Mouse (Mus musculus): ENCODE data around the gene Cd300c.
A peak's percentile ranks its signal among the peaks of the same experiment; 100 is the strongest.
"Not testable (repeated sequence)": the region's sequence is repeated elsewhere in the genome, so short reads cannot be mapped to it uniquely, and the experiment has no call there.

Gene Cd300c

GRCm38 (mm10) chr11:114968752-114969207 is at the start of gene Cd300c:
Gene Cd300c (minus strand): TSS chr11:114969157.
- DNase-seq = no peak

- not testable (repeated sequence) for DNase-seq
Observed at GRCm38 (mm10) chr11:115016093-115016492, 47.1 kb upstream of the Cd300c start, which contains the start of gene Cd300ld2. Gene Cd300ld2 (minus strand): TSS chr11:115016193.

GRCm38 (mm10) chr11:115004070-115004469 is 35.1 kb upstream of the Cd300c start:
- DNase-seq = no peak

- DNase-seq = no peak
Observed at GRCm38 (mm10) chr11:115001474-115002040, 32.6 kb upstream of the Cd300c start, which contains the start of gene Cd300c2. Gene Cd300c2 (minus strand): TSS chr11:115001880.

GRCm38 (mm10) chr11:114989793-114990192 is 20.8 kb upstream of the Cd300c start, which contains the start of gene Cd300ld:
Gene Cd300ld (minus strand): TSS chr11:114989922.
- no peak for DNase-seq

- DNase-seq = no peak
Observed at GRCm38 (mm10) chr11:114981866-114982265, 12.9 kb upstream of the Cd300c start.

GRCm38 (mm10) chr11:114972726-114973125 is 3.8 kb upstream of the Cd300c start:
- DNase-seq = no peak

GRCm38 (mm10) chr11:114965182-114965828 is 3.7 kb downstream of the Cd300c start:
- DNase-seq = no peak

- DNase-seq = no peak
Observed at GRCm38 (mm10) chr11:114960369-114960768, 8.6 kb downstream of the Cd300c start.

GRCm38 (mm10) chr11:114934144-114934543 is 34.8 kb downstream of the Cd300c start, which contains the start of gene Cd300lb:
Gene Cd300lb (minus strand): TSS chr11:114934386.
- no peak for DNase-seq

- DNase-seq = no peak
Observed at GRCm38 (mm10) chr11:114933591-114933990, 35.4 kb downstream of the Cd300c start.

- no peak for DNase-seq
Observed at GRCm38 (mm10) chr11:114931041-114931440, 37.9 kb downstream of the Cd300c start.

- no peak for DNase-seq
Observed at GRCm38 (mm10) chr11:114929581-114929980, 39.4 kb downstream of the Cd300c start.

- DNase-seq = no peak
Observed at GRCm38 (mm10) chr11:114923961-114924360, 45.0 kb downstream of the Cd300c start.

GRCm38 (mm10) chr11:114922439-114922838 is 46.5 kb downstream of the Cd300c start:
- DNase-seq = no peak

- no peak for DNase-seq
Observed at GRCm38 (mm10) chr11:114917120-114917519, 51.8 kb downstream of the Cd300c start.

GRCm38 (mm10) chr11:114914978-114915377 is 54.0 kb downstream of the Cd300c start:
- no peak for DNase-seq

GRCm38 (mm10) chr11:114912847-114913246 is 56.1 kb downstream of the Cd300c start:
- DNase-seq = peak; percentile 77

GRCm38 (mm10) chr11:114909538-114909937 is 59.4 kb downstream of the Cd300c start:
- not testable (repeated sequence) for DNase-seq

GRCm38 (mm10) chr11:114908086-114908485 is 60.9 kb downstream of the Cd300c start:
- no peak for DNase-seq

- DNase-seq = no peak
Observed at GRCm38 (mm10) chr11:114907567-114907966, 61.4 kb downstream of the Cd300c start.
